Comparison of ENCODE assay signal across 10 mouse cellular contexts in the genomic region with DNA sequence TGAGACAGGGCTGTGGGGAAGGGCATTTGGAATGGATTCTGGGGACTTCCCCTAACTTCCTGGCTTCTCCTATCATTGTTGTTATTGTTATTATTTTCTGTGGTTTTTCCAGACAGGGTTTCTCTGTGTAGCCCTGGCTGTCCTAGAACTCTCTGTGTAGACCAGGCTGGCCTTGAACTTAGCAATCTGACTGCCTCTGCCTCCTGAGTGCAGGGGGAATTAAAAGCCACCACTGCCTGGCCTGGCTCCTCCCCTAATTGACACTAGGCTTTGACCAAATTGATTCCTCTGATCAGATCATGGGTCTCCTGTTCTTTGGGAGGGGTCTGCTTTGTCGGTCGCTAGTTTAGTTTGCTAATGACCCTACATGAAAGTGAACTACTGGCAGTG. TPM values are rescaled to one million over a fixed set of nuclear protein-coding genes. Genes with fewer than 3 reads are reported as not detected.
DNase-seq lines count a peak whose midpoint lies in the region; ATAC-seq and TF ChIP-seq lines count a peak whose summit lies in the region.
"Had no signal": no experiment of that assay in that cellular context is flagged by ENCODE, and none has a peak within 500 bp of the region (broad histone marks: within the 10 kb centered on the region; RNA-seq: fewer than 3 reads in every experiment).

No protein-coding gene starts in this region.

- peaks cover 7% of the 10 kb centered on the region; the same call in 1 of the 2 replicates for H3K4me1 ChIP-seq in embryonic facial prominence, embryonic 14.5 days (ENCODE audit: control insufficient read depth, insufficient read depth, low read length)
- no peaks in the 10 kb centered on the region for H3K4me1 ChIP-seq in hindbrain, embryonic 16.5 days (ENCODE audit: control insufficient read depth, insufficient read depth, low read depth, low read length)
- peaks cover 18% of the 10 kb centered on the region for H3K4me1 ChIP-seq in neural tube, embryonic 13.5 days (replicated peaks)

- H3K4me3 ChIP-seq in layer of hippocampus, adult 2 months = no peak overlapping the region; the same call in 1 of the 2 replicates
- H3K4me3 ChIP-seq in embryonic facial prominence, embryonic 14.5 days (ENCODE audit: low read depth, low read length) = peak overlapping the region; percentile 63; the same call in 1 of the 2 replicates
- H3K4me3 ChIP-seq in hindbrain, embryonic 16.5 days (ENCODE audit: low read length) = peak overlapping the region; percentile 47
- peak overlapping the region; percentile 56; the same call in 1 of the 2 replicates for H3K4me3 ChIP-seq in neural tube, embryonic 13.5 days

- H3K9ac ChIP-seq in embryonic facial prominence, embryonic 14.5 days (ENCODE audit: low read depth, low read length) = no peak overlapping the region
- H3K9ac ChIP-seq in hindbrain, embryonic 16.5 days (ENCODE audit: low read depth, low read length) = peak overlapping the region; percentile 55; the same call in 1 of the 2 replicates
- no peak overlapping the region; the same call in 1 of the 2 replicates for H3K9ac ChIP-seq in neural tube, embryonic 13.5 days

- H3K36me3 ChIP-seq in embryonic facial prominence, embryonic 14.5 days (ENCODE audit: control insufficient read depth, insufficient read depth, low read length) = no peaks in the 10 kb centered on the region
- no peaks in the 10 kb centered on the region for H3K36me3 ChIP-seq in hindbrain, embryonic 16.5 days (ENCODE audit: control insufficient read depth, insufficient read depth, low read length)
- H3K36me3 ChIP-seq in neural tube, embryonic 13.5 days = no peaks in the 10 kb centered on the region

- peak overlapping the region; percentile 91 for H3K4me2 ChIP-seq in embryonic facial prominence, embryonic 14.5 days (ENCODE audit: low read depth, low read length)
- peak overlapping the region; percentile 59 for H3K4me2 ChIP-seq in hindbrain, embryonic 16.5 days (ENCODE audit: low read length)
- peak overlapping the region; percentile 82 for H3K4me2 ChIP-seq in neural tube, embryonic 13.5 days

- TF ChIP-seq CTCF in layer of hippocampus, adult 2 months (conservative IDR thresholded peaks at IDR 0.05) = no peak

- H3K27ac ChIP-seq in layer of hippocampus, adult 2 months = peak overlapping the region; percentile 90; the same call in 1 of the 2 replicates
- H3K27ac ChIP-seq in embryonic facial prominence, embryonic 14.5 days (replicated peaks; ENCODE audit: low read depth, low read length) = no peak overlapping the region
- H3K27ac ChIP-seq in hindbrain, embryonic 16.5 days (ENCODE audit: low read depth, low read length) = no peak overlapping the region
- H3K27ac ChIP-seq in neural tube, embryonic 13.5 days (replicated peaks) = no peak overlapping the region

- 69% methylated on average over 2 of the region's 2 CpGs for WGBS in embryonic facial prominence, embryonic 14.5 days
- WGBS in hindbrain, embryonic 16.5 days = 74% methylated on average over 2 of the region's 2 CpGs
- 40% methylated on average over 2 of the region's 2 CpGs for WGBS in neural tube, embryonic 13.5 days

- ATAC-seq in embryonic facial prominence, embryonic 14.5 days (ENCODE audit: low read depth) = no peak
- no peak for ATAC-seq in hindbrain, embryonic 16.5 days
- ATAC-seq in neural tube, embryonic 13.5 days (ENCODE audit: low read depth) = no peak
- ATAC-seq: lung, postnatal 0 days had no signal

- no peaks in the 10 kb centered on the region for H3K9me3 ChIP-seq in embryonic facial prominence, embryonic 14.5 days (ENCODE audit: control insufficient read depth, low read length)
- no peaks in the 10 kb centered on the region for H3K9me3 ChIP-seq in hindbrain, embryonic 16.5 days (ENCODE audit: control insufficient read depth, low read length)
- no peaks in the 10 kb centered on the region for H3K9me3 ChIP-seq in neural tube, embryonic 13.5 days

- DNase-seq in layer of hippocampus, adult 2 months (ENCODE audit: low spot score in 2 of 2) = no peak
- no peak for DNase-seq in layer of hippocampus, postnatal 10 days (ENCODE audit: low spot score in 2 of 2)
- DNase-seq in embryonic facial prominence, embryonic 14.5 days (ENCODE audit: low spot score) = no peak
- DNase-seq in right cerebral cortex, postnatal 25 days = no peak
- DNase-seq in adrenal gland, adult 2 months = no peak
- DNase-seq in cerebellum, adult 9-11 months = no peak
- DNase-seq: cerebellum, postnatal 36 days had no signal

- H3K27me3 ChIP-seq in embryonic facial prominence, embryonic 14.5 days (replicated peaks; ENCODE audit: control insufficient read depth, insufficient read depth, low read length) = no peaks in the 10 kb centered on the region
- H3K27me3 ChIP-seq in hindbrain, embryonic 16.5 days (replicated peaks; ENCODE audit: control insufficient read depth, insufficient read depth, low read length) = no peaks in the 10 kb centered on the region
- H3K27me3 ChIP-seq in neural tube, embryonic 13.5 days = peaks cover 15% of the 10 kb centered on the region

RNA-seq across cellular contexts. Expression of gene Aloxe3, which starts 1.0 kb away (rescaled TPM):
- 10 to 100 TPM in 1 of 2 experiments, 1 to 10 TPM in 1; 7.8 to 11.1 TPM for total RNA-seq in layer of hippocampus, adult 2 months (2021)
- total RNA-seq in layer of hippocampus, postnatal 10 days (2021) = 1 to 10 TPM; 5.8 to 6.6 TPM
- polyA plus RNA-seq in embryonic facial prominence, embryonic 14.5 days (2014; fragmentation: Nextera tagmentation; extraction: Ambion mirVana) = 0.39 and 1.9 TPM in 2 replicates
- polyA plus RNA-seq in hindbrain, embryonic 16.5 days (2015; fragmentation: Nextera tagmentation; extraction: Ambion mirVana) = 8.1 and 8.5 TPM in 2 replicates
- polyA plus RNA-seq in neural tube, embryonic 13.5 days (2015; fragmentation: Nextera tagmentation; extraction: Ambion mirVana) = 0.59 and 1.2 TPM in 2 replicates
- total RNA-seq in adrenal gland, adult 2 months (2021) = 1 to 10 TPM in 1 of 2 experiments, under 1 TPM in 1; 0.79 to 1.0 TPM
- polyA plus RNA-seq in adrenal gland, adult 2 months (2012; rRNA removed) = 1.4 and 2.5 TPM in 2 replicates

RNA-seq across cellular contexts. Expression of gene 9130213A22Rik, which starts 4.3 kb away (rescaled TPM):
- total RNA-seq in layer of hippocampus, adult 2 months (2021) = 1 to 10 TPM; 1.4 to 1.5 TPM
- total RNA-seq in layer of hippocampus, postnatal 10 days (2021) = under 1 TPM; 0.59 to 0.89 TPM
- polyA plus RNA-seq in embryonic facial prominence, embryonic 14.5 days (2014; fragmentation: Nextera tagmentation; extraction: Ambion mirVana) = 0.14 and 0.63 TPM in 2 replicates
- 0.94 and 1.2 TPM in 2 replicates for polyA plus RNA-seq in hindbrain, embryonic 16.5 days (2015; fragmentation: Nextera tagmentation; extraction: Ambion mirVana)
- 0.18 and 0.32 TPM in 2 replicates for polyA plus RNA-seq in neural tube, embryonic 13.5 days (2015; fragmentation: Nextera tagmentation; extraction: Ambion mirVana)
- total RNA-seq in adrenal gland, adult 2 months (2021) = under 1 TPM; 0.59 to 0.78 TPM
- polyA plus RNA-seq in adrenal gland, adult 2 months (2012; rRNA removed) = 2.3 and 3.0 TPM in 2 replicates

RNA-seq across cellular contexts. Expression of gene Hes7, which starts 6.5 kb away (rescaled TPM):
- total RNA-seq in layer of hippocampus, adult 2 months (2021) = 1 to 10 TPM in 1 of 2 experiments, under 1 TPM in 1; 0.79 to 1.0 TPM
- total RNA-seq in layer of hippocampus, postnatal 10 days (2021) = under 1 TPM; 0.54 to 0.96 TPM
- 0.21 and 0.45 TPM in 2 replicates for polyA plus RNA-seq in embryonic facial prominence, embryonic 14.5 days (2014; fragmentation: Nextera tagmentation; extraction: Ambion mirVana)
- 1.4 and 1.8 TPM in 2 replicates for polyA plus RNA-seq in hindbrain, embryonic 16.5 days (2015; fragmentation: Nextera tagmentation; extraction: Ambion mirVana)
- polyA plus RNA-seq in neural tube, embryonic 13.5 days (2015; fragmentation: Nextera tagmentation; extraction: Ambion mirVana) = 0.61 TPM in 1 of 2 replicates, not detected in the other
- total RNA-seq in adrenal gland, adult 2 months (2021) = not detected
- polyA plus RNA-seq in adrenal gland, adult 2 months (2012; rRNA removed) = 1.3 and 1.6 TPM in 2 replicates

RNA-seq across cellular contexts. Expression of gene Alox12b, which starts 30.1 kb away (rescaled TPM):
- 10 to 100 TPM in 1 of 2 experiments, 1 to 10 TPM in 1; 8.7 to 12.2 TPM for total RNA-seq in layer of hippocampus, adult 2 months (2021)
- under 1 TPM; 0.27 to 0.31 TPM for total RNA-seq in layer of hippocampus, postnatal 10 days (2021)
- polyA plus RNA-seq in embryonic facial prominence, embryonic 14.5 days (2014; fragmentation: Nextera tagmentation; extraction: Ambion mirVana) = 0.62 and 4.8 TPM in 2 replicates
- 0.65 and 0.95 TPM in 2 replicates for polyA plus RNA-seq in hindbrain, embryonic 16.5 days (2015; fragmentation: Nextera tagmentation; extraction: Ambion mirVana)
- polyA plus RNA-seq in neural tube, embryonic 13.5 days (2015; fragmentation: Nextera tagmentation; extraction: Ambion mirVana) = 0.22 and 0.23 TPM in 2 replicates
- total RNA-seq in adrenal gland, adult 2 months (2021) = not detected
- not detected in 2 replicates for polyA plus RNA-seq in adrenal gland, adult 2 months (2012; rRNA removed)
- polyA plus RNA-seq: lung, postnatal 0 days had no signal

RNA-seq across cellular contexts. Expression of gene Per1, which starts 31.7 kb away (rescaled TPM):
- 10 to 100 TPM; 83.4 to 95.2 TPM for total RNA-seq in layer of hippocampus, adult 2 months (2021)
- total RNA-seq in layer of hippocampus, postnatal 10 days (2021) = 10 to 100 TPM; 54.4 to 67.2 TPM
- 21.5 and 28.2 TPM in 2 replicates for polyA plus RNA-seq in embryonic facial prominence, embryonic 14.5 days (2014; fragmentation: Nextera tagmentation; extraction: Ambion mirVana)
- polyA plus RNA-seq in hindbrain, embryonic 16.5 days (2015; fragmentation: Nextera tagmentation; extraction: Ambion mirVana) = 11.1 and 11.2 TPM in 2 replicates
- polyA plus RNA-seq in neural tube, embryonic 13.5 days (2015; fragmentation: Nextera tagmentation; extraction: Ambion mirVana) = 8.0 and 8.4 TPM in 2 replicates
- 10 to 100 TPM; 55.0 to 75.9 TPM for total RNA-seq in adrenal gland, adult 2 months (2021)
- polyA plus RNA-seq in adrenal gland, adult 2 months (2012; rRNA removed) = 41.3 and 76.1 TPM in 2 replicates
